Mouse (Mus musculus) MEL (cell line): ENCODE measurements at regions not wholly inside any gene's neighbourhood (a gene's known extent, or its start where the extent isn't known, plus 50 kb on each side); places are given as distances from the start of the nearest gene placed in this dataset.

ENCODE experiments used
- DNase-seq: peaks from one replicate; pipeline ENCODE4 v3.0.0; 2011; ENCODE audit warnings: low read depth, low spot score
- H3K27ac ChIP-seq: 2 replicates; pipeline ENCODE4 v1.5.1; 2012; ENCODE audit warnings: low read depth, mild to moderate bottlenecking, control low read depth, low read length, moderate library complexity; ENCODE audit not compliant: control insufficient read depth
- H3K27me3 ChIP-seq, 2 experiments: fragments of 150-350 bp in 1 of 2; sonication (generic) in 1 of 2; 2 replicates each; pipeline ENCODE4 v1.6.1; 2012; ENCODE audit warnings: low read length in 2 of 2, mild to moderate bottlenecking in 2 of 2, improper control_type of control experiment in 1 of 2, moderate library complexity in 1 of 2; ENCODE audit not compliant: insufficient read depth in 2 of 2, control insufficient read depth in 1 of 2
- H3K36me3 ChIP-seq, 2 experiments: 2 replicates each; pipeline ENCODE4 v1.6.1; 2012 to 2014; ENCODE audit warnings: low read length in 2 of 2, improper control_type of control experiment in 1 of 2, inconsistent platforms in 1 of 2, mild to moderate bottlenecking in 1 of 2; ENCODE audit not compliant: insufficient read depth in 2 of 2, control insufficient read depth in 1 of 2
- H3K4me1 ChIP-seq, 2 experiments: fragments of 150-350 bp in 1 of 2; sonication (generic) in 1 of 2; 2 replicates each; pipeline ENCODE4 v1.6.1; 2012; ENCODE audit warnings: low read length in 2 of 2, improper control_type of control experiment in 1 of 2, mild to moderate bottlenecking in 1 of 2; ENCODE audit not compliant: insufficient read depth in 2 of 2, control insufficient read depth in 1 of 2
- H3K4me3 ChIP-seq, 2 experiments: fragments of 150-350 bp in 1 of 2; sonication (generic) in 1 of 2; 2 replicates each; pipeline ENCODE4 v1.5.1; 2012; ENCODE audit warnings: low read depth in 2 of 2, low read length in 2 of 2, mild to moderate bottlenecking in 2 of 2, moderate library complexity in 2 of 2, control low read depth in 1 of 2, improper control_type of control experiment in 1 of 2; ENCODE audit not compliant: control insufficient read depth in 1 of 2, insufficient read depth in 1 of 2
- H3K79me2 ChIP-seq: 2 replicates; pipeline ENCODE4 v1.6.1; 2012; ENCODE audit warnings: mild to moderate bottlenecking, low read length, moderate library complexity; ENCODE audit not compliant: control insufficient read depth, poor library complexity, insufficient read depth
- H3K9ac ChIP-seq: 2 replicates; pipeline ENCODE4 v1.6.1; 2012; ENCODE audit warnings: low read depth, mild to moderate bottlenecking, control low read depth, low read length, moderate library complexity; ENCODE audit not compliant: control insufficient read depth, poor library complexity, severe bottlenecking
- H3K9me3 ChIP-seq: fragments of 150-350 bp; sonication (generic); replicated peaks from 2 replicates; pipeline ENCODE4 v1.6.1; 2012; ENCODE audit warnings: mild to moderate bottlenecking, low read length, improper control_type of control experiment, moderate library complexity; ENCODE audit not compliant: insufficient read depth
- BHLHE40 ChIP-seq: IDR thresholded peaks from 2 replicates; pipeline ENCODE4 v1.6.1; 2012; ENCODE audit warnings: low read depth, mild to moderate bottlenecking, inconsistent platforms, low read length, improper control_type of control experiment, borderline replicate concordance
- CHD2 ChIP-seq: IDR thresholded peaks from 2 replicates; pipeline ENCODE4 v1.6.1; 2011; ENCODE audit warnings: low read length, improper control_type of control experiment
- CTCF ChIP-seq, 3 experiments: IDR thresholded peaks in 2 of 3; conservative IDR thresholded peaks in 1 of 3; 2 replicates each; pipeline ENCODE4 v1.5.1; 2011 to 2012; ENCODE audit warnings: low read length in 3 of 3, low read depth in 2 of 3, mild to moderate bottlenecking in 2 of 3, improper control_type of control experiment in 1 of 3, inconsistent platforms in 1 of 3, mixed read lengths in 1 of 3, moderate library complexity in 1 of 3; ENCODE audit not compliant: control insufficient read depth in 1 of 3, insufficient read depth in 1 of 3, poor library complexity in 1 of 3, severe bottlenecking in 1 of 3
- ELF1 ChIP-seq: IDR thresholded peaks from 2 replicates; pipeline ENCODE4 v1.6.1; 2014; ENCODE audit warnings: low read depth, mild to moderate bottlenecking, inconsistent platforms, low read length, improper control_type of control experiment, moderate library complexity
- ETS1 ChIP-seq: IDR thresholded peaks from 2 replicates; pipeline ENCODE4 v1.6.1; 2012; ENCODE audit warnings: low read depth, mild to moderate bottlenecking, inconsistent platforms, low read length, improper control_type of control experiment, moderate library complexity
- GABPA ChIP-seq: IDR thresholded peaks from 2 replicates; pipeline ENCODE4 v1.6.1; 2012; ENCODE audit warnings: low read depth, mild to moderate bottlenecking, inconsistent platforms, low read length, improper control_type of control experiment, moderate library complexity
- GATA1 ChIP-seq: IDR thresholded peaks from 2 replicates; pipeline ENCODE4 v1.6.1; 2011; ENCODE audit warnings: low read depth, low read length, improper control_type of control experiment
- HCFC1 ChIP-seq: IDR thresholded peaks from 2 replicates; pipeline ENCODE4 v1.6.1; 2012; ENCODE audit warnings: low read depth, mild to moderate bottlenecking, inconsistent platforms, low read length, improper control_type of control experiment, moderate library complexity
- JUND ChIP-seq: IDR thresholded peaks from 2 replicates; pipeline ENCODE4 v1.6.1; 2011; ENCODE audit warnings: low read depth, mild to moderate bottlenecking, improper control_type of control experiment, low read length
- MXI1 ChIP-seq: IDR thresholded peaks from 2 replicates; pipeline ENCODE4 v1.6.1; 2011; ENCODE audit warnings: mild to moderate bottlenecking, low read depth, low read length, improper control_type of control experiment
- MYB ChIP-seq: IDR thresholded peaks from 2 replicates; pipeline ENCODE4 v1.6.1; 2011; ENCODE audit warnings: mild to moderate bottlenecking, low read depth, low read length, improper control_type of control experiment
- MYC ChIP-seq: IDR thresholded peaks from 2 replicates; pipeline ENCODE4 v1.6.1; 2011; ENCODE audit warnings: low read depth, mild to moderate bottlenecking, low read length, improper control_type of control experiment, moderate library complexity
- NRF1 ChIP-seq: IDR thresholded peaks from 2 replicates; pipeline ENCODE4 v1.6.1; 2014; ENCODE audit warnings: low read depth, mild to moderate bottlenecking, inconsistent platforms, low read length, improper control_type of control experiment, moderate library complexity; ENCODE audit not compliant: poor library complexity, insufficient read depth, severe bottlenecking
- POLR2A ChIP-seq, 2 experiments: IDR thresholded peaks; 2 replicates each; pipeline ENCODE4 v1.6.1; 2011 to 2012; ENCODE audit warnings: low read length in 2 of 2, mild to moderate bottlenecking in 2 of 2, control low read depth in 1 of 2, improper control_type of control experiment in 1 of 2, low read depth in 1 of 2, moderate library complexity in 1 of 2; ENCODE audit not compliant: control insufficient read depth in 1 of 2, insufficient read depth in 1 of 2, poor library complexity in 1 of 2
- POLR2AphosphoS2 ChIP-seq: IDR thresholded peaks from 2 replicates; pipeline ENCODE4 v1.6.1; 2011; ENCODE audit warnings: low read length, improper control_type of control experiment
- POLR2AphosphoS5 ChIP-seq: IDR thresholded peaks from 2 replicates; pipeline ENCODE4 v1.6.1; 2012; ENCODE audit warnings: low read depth, borderline replicate concordance, mild to moderate bottlenecking, inconsistent platforms, low read length, moderate library complexity, mixed read lengths
- RAD21 ChIP-seq: IDR thresholded peaks from 2 replicates; pipeline ENCODE4 v1.6.1; 2011; ENCODE audit warnings: mild to moderate bottlenecking, low read depth, low read length, improper control_type of control experiment
- RCOR1 ChIP-seq: IDR thresholded peaks from 2 replicates; pipeline ENCODE4 v1.6.1; 2012; ENCODE audit warnings: low read depth, mild to moderate bottlenecking, inconsistent platforms, low read length, improper control_type of control experiment
- SIN3A ChIP-seq: IDR thresholded peaks from 2 replicates; pipeline ENCODE4 v1.6.1; 2012; ENCODE audit warnings: low read length, improper control_type of control experiment, inconsistent platforms
- TAL1 ChIP-seq: IDR thresholded peaks from 2 replicates; pipeline ENCODE4 v1.6.1; 2012; ENCODE audit warnings: mild to moderate bottlenecking, inconsistent platforms, low read length, moderate library complexity, mixed read lengths
- TBP ChIP-seq: IDR thresholded peaks from 2 replicates; pipeline ENCODE4 v1.8.0; 2011; ENCODE audit warnings: low read depth, low read length, improper control_type of control experiment
- TCF12 ChIP-seq: IDR thresholded peaks from 2 replicates; pipeline ENCODE4 v1.6.1; 2014; ENCODE audit warnings: low read depth, mild to moderate bottlenecking, inconsistent platforms, low read length, improper control_type of control experiment, moderate library complexity
- UBTF ChIP-seq: IDR thresholded peaks from 2 replicates; pipeline ENCODE4 v1.6.1; 2012; ENCODE audit warnings: low read depth, mild to moderate bottlenecking, inconsistent platforms, low read length, improper control_type of control experiment, moderate library complexity, borderline replicate concordance; ENCODE audit not compliant: insufficient read depth
- USF1 ChIP-seq: IDR thresholded peaks from 2 replicates; pipeline ENCODE4 v1.6.1; 2014; ENCODE audit warnings: low read depth, mild to moderate bottlenecking, inconsistent platforms, low read length, improper control_type of control experiment, moderate library complexity
- USF2 ChIP-seq, 2 experiments: IDR thresholded peaks; 2 replicates each; pipeline ENCODE4 v1.6.1; 2011 to 2012; ENCODE audit warnings: improper control_type of control experiment in 2 of 2, low read length in 2 of 2, borderline replicate concordance in 1 of 2, inconsistent platforms in 1 of 2, low read depth in 1 of 2, mild to moderate bottlenecking in 1 of 2; ENCODE audit not compliant: insufficient read depth in 1 of 2
- ZC3H11A ChIP-seq: IDR thresholded peaks from 2 replicates; pipeline ENCODE4 v1.6.1; 2012; ENCODE audit warnings: low read depth, mild to moderate bottlenecking, inconsistent platforms, low read length, improper control_type of control experiment
- ZMIZ1 ChIP-seq: IDR thresholded peaks from 2 replicates; pipeline ENCODE4 v1.6.1; 2012; ENCODE audit warnings: low read depth, mild to moderate bottlenecking, inconsistent platforms, low read length, improper control_type of control experiment, moderate library complexity

DNA sequence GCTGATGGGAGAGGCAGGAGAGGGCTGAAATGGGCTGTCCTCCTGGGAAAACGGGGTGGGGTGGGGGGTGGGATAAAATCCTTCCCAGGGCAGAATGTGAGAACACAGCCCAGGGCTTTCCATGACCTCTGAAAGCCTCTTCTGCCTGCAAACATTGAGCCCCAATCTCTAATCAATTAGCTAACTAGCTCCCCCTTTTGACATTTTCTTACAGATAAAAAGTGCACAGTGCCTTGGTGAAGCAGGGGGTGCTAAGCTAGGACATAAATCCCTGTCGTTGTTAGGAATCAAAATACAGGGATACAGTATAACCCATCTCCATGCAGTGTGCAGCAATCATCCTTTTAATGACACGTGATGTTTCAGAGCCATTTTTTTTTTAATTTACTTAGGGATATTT is 588.1 kb downstream of the Rnf144a start:
- TF ChIP-seq TAL1 (no peak), USF2 (IDR thresholded peaks at IDR 0.05; ENCODE audit: borderline replicate concordance in 1 of 2, insufficient read depth in 1 of 2, low read depth in 1 of 2, low read length in 2 of 2) (no peak), ZC3H11A (no peak), ELF1 (no peak), TBP (no peak), GABPA (no peak), MXI1 (no peak), GATA1 (no peak), SIN3A (no peak), RCOR1 (no peak), HCFC1 (no peak), RAD21 (no peak), TCF12 (no peak), MYC (no peak)
- Histone ChIP-seq H3K4me1 (no peaks in the 10 kb centered on the region), H3K36me3 (no peaks in the 10 kb centered on the region), H3K9me3 (no peaks in the 10 kb centered on the region), H3K27ac (no peak overlapping the region), H3K27me3 (no peaks in the 10 kb centered on the region), H3K4me3 (no peak overlapping the region), H3K79me2 (no peaks in the 10 kb centered on the region), H3K9ac (no peak overlapping the region)
- DNase-seq, result no peak

DNA sequence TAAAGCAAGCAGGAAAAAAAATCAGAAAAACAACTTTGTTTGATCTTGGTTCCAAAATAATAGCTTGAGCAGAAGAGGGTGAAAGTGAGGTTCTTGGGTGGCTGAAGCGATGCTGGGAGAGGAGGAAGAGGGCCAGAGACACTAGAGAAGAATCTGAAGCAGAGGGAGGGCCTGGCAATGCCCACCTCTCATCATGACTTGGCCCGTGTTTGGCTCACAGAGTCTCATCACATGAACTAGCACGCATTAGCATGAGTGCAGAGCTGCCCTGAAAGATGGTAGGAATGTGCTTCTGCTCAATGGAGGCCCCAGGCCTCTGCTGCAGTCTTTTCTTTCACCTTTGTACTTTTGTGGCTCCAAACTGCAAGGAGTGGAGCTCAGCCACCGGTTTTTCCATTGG is 588.6 kb downstream of the Rnf144a start:
- no peaks in the 10 kb centered on the region for H3K79me2 ChIP-seq
- DNase-seq, result no peak
- no peaks in the 10 kb centered on the region for H3K9me3 ChIP-seq
- TF ChIP-seq TBP (no peak), CTCF (IDR thresholded peaks at IDR 0.05 in 2 of 3, conservative IDR thresholded peaks at IDR 0.05 in 1 of 3; ENCODE audit: control insufficient read depth in 1 of 3, insufficient read depth in 1 of 3, low read depth in 2 of 3, low read length in 3 of 3, poor library complexity in 1 of 3, severe bottlenecking in 1 of 3) (no peak), ETS1 (no peak), ELF1 (no peak), CHD2 (no peak), BHLHE40 (no peak), UBTF (no peak), NRF1 (no peak), MYB (no peak), JUND (no peak), POLR2AphosphoS5 (no peak), USF2 (IDR thresholded peaks at IDR 0.05; ENCODE audit: borderline replicate concordance in 1 of 2, insufficient read depth in 1 of 2, low read depth in 1 of 2, low read length in 2 of 2) (no peak), ZMIZ1 (no peak), GATA1 (no peak), POLR2AphosphoS2 (no peak), USF1 (no peak), TAL1 (no peak), POLR2A (IDR thresholded peaks at IDR 0.05; ENCODE audit: control insufficient read depth in 1 of 2, insufficient read depth in 1 of 2, low read depth in 1 of 2, low read length in 2 of 2, poor library complexity in 1 of 2) (no peak)
- no peak overlapping the region for H3K4me3 ChIP-seq
- no peak overlapping the region for H3K9ac ChIP-seq
- H3K36me3 ChIP-seq, result no peaks in the 10 kb centered on the region
- no peak overlapping the region for H3K27ac ChIP-seq
- no peaks in the 10 kb centered on the region for H3K4me1 ChIP-seq
- H3K27me3 ChIP-seq, result no peaks in the 10 kb centered on the region
